Mouse (Mus musculus) embryonic facial prominence, embryonic 11.5 days (tissue): ENCODE measurements around the gene Plekhm3. TPM values are rescaled to one million over a fixed set of nuclear protein-coding genes. Genes with fewer than 3 reads are reported as not detected.

Experiments
- ATAC-seq: fragments of 200-750 bp; cut with Nextera tagmentation; replicated peaks from 2 replicates; pipeline ENCODE4 v1.8.0; 2017; ENCODE audit warnings: low read depth; ENCODE audit not compliant: insufficient number of reproducible peaks, low FRiP score, low TSS enrichment
- DNase-seq: peaks from one replicate; pipeline ENCODE4 v3.0.0-alpha.2; 2015; ENCODE audit warnings: low spot score
- H3K27ac ChIP-seq: fragments of 300-500 bp; sonication (generic); replicated peaks from 2 replicates; pipeline ENCODE4 v1.5.1; 2014; ENCODE audit warnings: mild to moderate bottlenecking, low read depth, low read length, control low read depth
- H3K27me3 ChIP-seq: fragments of 300-500 bp; sonication (generic); 2 replicates; pipeline ENCODE4 v1.6.1; 2014; ENCODE audit warnings: mild to moderate bottlenecking, low read length, moderate library complexity, mixed read lengths; ENCODE audit not compliant: control insufficient read depth, insufficient read depth
- H3K36me3 ChIP-seq: fragments of 300-500 bp; sonication (generic); replicated peaks from 2 replicates; pipeline ENCODE4 v1.6.1; 2014; ENCODE audit warnings: low read depth, mild to moderate bottlenecking, low read length, moderate library complexity, mixed read lengths; ENCODE audit not compliant: control insufficient read depth, insufficient read depth
- H3K4me1 ChIP-seq: fragments of 300-500 bp; sonication (generic); 2 replicates; pipeline ENCODE4 v1.6.1; 2014; ENCODE audit warnings: low read length, mixed read lengths; ENCODE audit not compliant: control insufficient read depth, insufficient read depth
- H3K4me2 ChIP-seq: fragments of 300-500 bp; sonication (generic); 2 replicates; pipeline ENCODE4 v1.6.1; 2014; ENCODE audit warnings: low read depth, mild to moderate bottlenecking, control low read depth, low read length, moderate library complexity
- H3K4me3 ChIP-seq: fragments of 300-500 bp; sonication (generic); 2 replicates; pipeline ENCODE4 v1.5.1; 2014; ENCODE audit warnings: low read depth, low read length, control low read depth
- H3K9ac ChIP-seq: fragments of 300-500 bp; sonication (generic); replicated peaks from 2 replicates; pipeline ENCODE4 v1.6.1; 2014; ENCODE audit warnings: mild to moderate bottlenecking, control low read depth, low read length
- H3K9me3 ChIP-seq: fragments of 300-500 bp; sonication (generic); replicated peaks from 2 replicates; pipeline ENCODE4 v1.6.1; 2016; ENCODE audit warnings: mild to moderate bottlenecking, low read length, inconsistent platforms, mixed read lengths; ENCODE audit not compliant: control insufficient read depth
- WGBS: fragments of 180-500 bp; shearing (Covaris S2); extraction: QIAGEN DNeasy Blood & Tissue Kit; methylation state at CpG from one replicate; pipeline ENCODE4 v1.1.7; 2014; 5-methylcytosine and 5-hydroxymethylcytosine counted together
- polyA plus RNA-seq: library from polyadenylated mRNA; unstranded; fragments of >200 nt; fragmentation: Nextera tagmentation; extraction: Ambion mirVana; gene quantifications from 2 replicates; pipeline ENCODE4 v1.2.1, GENCODE M21; 2014

The Plekhm3 gene
- polyA plus RNA-seq, 1 experiment from 2014 or later: 6.0 TPM

DNA sequence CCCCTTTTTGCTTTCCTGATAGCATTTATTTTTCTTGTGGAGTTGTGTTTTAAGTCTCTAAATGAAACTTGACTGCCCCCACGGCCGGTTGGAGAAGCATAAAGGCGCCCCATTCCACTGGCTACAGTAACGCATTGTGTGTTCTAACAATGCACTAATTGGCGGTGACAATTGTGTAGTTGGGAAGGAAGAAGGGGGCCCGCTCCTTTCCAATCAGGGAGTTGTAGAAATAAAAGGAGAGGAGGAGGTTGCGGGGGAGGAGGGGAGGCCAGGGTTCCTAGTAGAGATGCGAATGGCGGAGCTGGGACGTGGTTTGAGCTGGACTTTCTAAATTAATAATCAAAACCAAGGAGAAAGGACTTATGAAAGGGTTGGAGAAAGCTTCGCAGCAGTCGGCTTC lies 176.8 kb downstream of the Plekhm3 start:
- Histone ChIP-seq H3K27ac (no peak overlapping the region), H3K9ac (no peak overlapping the region), H3K4me3 (no peak overlapping the region), H3K9me3 (no peaks in the 10 kb centered on the region), H3K36me3 (no peaks in the 10 kb centered on the region), H3K27me3 (no peaks in the 10 kb centered on the region), H3K4me1 (no peaks in the 10 kb centered on the region), H3K4me2 (no peak overlapping the region)
- 49% methylated on average over 12 of the region's 12 CpGs for WGBS
- DNase-seq: peak; percentile 60
- peak; percentile 81; the same call in 1 of the 2 replicates for ATAC-seq

DNA sequence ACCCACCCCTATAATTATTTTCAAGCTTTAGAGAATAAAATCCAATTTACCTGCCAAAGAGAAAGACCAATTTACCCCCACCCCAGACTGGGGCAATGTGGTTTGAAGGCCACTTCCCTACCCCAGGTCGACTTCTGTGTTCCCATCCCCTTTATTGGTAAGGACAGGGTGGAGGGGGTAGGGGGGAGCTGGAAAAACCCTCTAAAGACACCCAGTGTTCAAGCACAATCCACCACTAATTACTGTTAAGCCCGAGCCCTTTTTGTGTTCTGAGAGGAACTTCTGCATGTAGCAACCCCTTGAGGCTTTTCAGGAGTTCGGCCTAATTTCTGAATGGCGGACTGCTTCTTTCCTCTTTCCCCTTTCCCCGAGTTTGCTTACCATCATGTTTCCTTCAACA lies 177.2 kb downstream of the Plekhm3 start:
- WGBS: 28% methylated on average over 5 of the region's 5 CpGs
- Histone ChIP-seq H3K27ac (no peak overlapping the region), H3K27me3 (no peaks in the 10 kb centered on the region), H3K9me3 (no peaks in the 10 kb centered on the region), H3K4me1 (no peaks in the 10 kb centered on the region), H3K9ac (no peak overlapping the region), H3K36me3 (no peaks in the 10 kb centered on the region), H3K4me2 (no peak overlapping the region), H3K4me3 (no peak overlapping the region)
- ATAC-seq (0 out of 2 replicates have a peak, but pooled peaks have one; percentile 50), DNase-seq (peak; percentile 51)

DNA sequence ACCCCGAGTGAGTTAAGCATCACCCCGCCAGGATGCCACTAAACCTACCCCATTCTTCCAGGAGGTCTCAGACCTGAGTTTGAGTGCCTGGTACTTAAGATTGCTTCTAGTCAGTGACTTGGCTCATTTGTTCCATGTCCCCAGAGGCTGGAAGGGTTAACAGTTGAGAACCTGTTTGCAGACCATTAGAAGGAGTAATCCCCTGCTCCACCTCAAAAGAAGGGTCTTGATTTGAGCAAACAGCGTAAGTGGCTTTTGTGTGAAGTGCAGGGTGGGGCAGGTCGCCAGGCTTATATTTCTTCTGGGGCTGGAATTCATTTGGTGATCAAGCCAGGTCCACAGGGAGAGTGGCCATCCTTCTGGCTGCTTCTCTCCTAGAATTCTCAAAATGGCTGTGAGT lies 183.3 kb downstream of the Plekhm3 start:
- 76% methylated on average over 4 of the region's 4 CpGs for WGBS
- no peak for ATAC-seq

DNA sequence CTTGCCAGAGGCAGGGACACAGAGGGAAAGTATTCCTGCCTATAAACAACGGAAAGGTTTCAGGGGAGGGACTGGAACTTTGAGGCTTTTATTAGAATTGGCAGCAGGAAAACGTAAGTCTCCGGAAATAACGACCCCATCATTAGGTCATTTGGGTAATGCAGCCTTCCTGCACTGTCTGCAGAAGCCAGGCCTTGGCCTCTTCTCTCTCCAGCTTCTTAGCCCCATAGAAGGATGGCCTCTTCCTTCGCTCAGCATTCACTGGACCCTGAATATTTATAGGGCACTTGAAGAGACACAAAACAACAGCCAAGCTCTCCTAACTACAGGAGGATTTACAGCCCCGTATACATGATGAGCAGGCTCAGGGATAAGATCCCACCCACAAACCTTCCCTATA lies 186.5 kb downstream of the Plekhm3 start:
- no peaks in the 10 kb centered on the region for H3K4me1 ChIP-seq
- 33% methylated on average over 6 of the region's 6 CpGs for WGBS
- H3K4me2 ChIP-seq: no peak overlapping the region
- ATAC-seq: no peak
- DNase-seq: no peak
- no peak overlapping the region for H3K27ac ChIP-seq
- no peak overlapping the region for H3K4me3 ChIP-seq
- no peaks in the 10 kb centered on the region for H3K36me3 ChIP-seq
- H3K9me3 ChIP-seq: no peaks in the 10 kb centered on the region
- H3K27me3 ChIP-seq: no peaks in the 10 kb centered on the region
- no peak overlapping the region for H3K9ac ChIP-seq

More for the DNA sequence above, 183.3 kb downstream of the Plekhm3 start:
- Histone ChIP-seq H3K4me3 (no peak overlapping the region), H3K9me3 (no peaks in the 10 kb centered on the region), H3K4me2 (no peak overlapping the region), H3K36me3 (no peaks in the 10 kb centered on the region), H3K27ac (no peak overlapping the region), H3K4me1 (no peaks in the 10 kb centered on the region), H3K27me3 (no peaks in the 10 kb centered on the region), H3K9ac (no peak overlapping the region)
- DNase-seq: no peak

DNA sequence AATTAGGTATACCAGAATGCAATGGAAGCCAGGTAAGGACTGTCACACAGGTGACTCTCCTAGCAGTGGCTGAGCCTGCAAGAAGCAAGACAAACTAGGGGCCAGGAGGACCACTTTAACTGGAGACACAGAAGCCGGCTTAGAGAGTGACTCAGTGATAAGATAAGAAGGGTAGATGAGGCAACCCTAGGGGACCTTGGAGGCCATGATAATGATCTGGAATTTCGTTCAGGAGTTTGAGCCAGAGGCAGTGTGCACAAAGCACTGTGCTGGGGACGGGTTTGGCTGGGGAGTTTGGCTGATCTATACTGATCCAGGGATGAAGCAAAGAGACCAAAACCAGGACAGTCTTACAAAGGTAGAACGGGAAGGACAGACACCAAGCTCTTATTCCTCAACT lies 195.0 kb downstream of the Plekhm3 start:
- no peaks in the 10 kb centered on the region for H3K4me1 ChIP-seq
- WGBS: 72% methylated on average over 4 of the region's 4 CpGs
- DNase-seq (no peak), ATAC-seq (no peak)
- no peak overlapping the region for H3K9ac ChIP-seq
- H3K4me3 ChIP-seq: no peak overlapping the region
- no peaks in the 10 kb centered on the region for H3K36me3 ChIP-seq
- no peak overlapping the region for H3K4me2 ChIP-seq
- H3K9me3 ChIP-seq: no peaks in the 10 kb centered on the region
- H3K27me3 ChIP-seq: no peaks in the 10 kb centered on the region
- H3K27ac ChIP-seq: no peak overlapping the region

DNA sequence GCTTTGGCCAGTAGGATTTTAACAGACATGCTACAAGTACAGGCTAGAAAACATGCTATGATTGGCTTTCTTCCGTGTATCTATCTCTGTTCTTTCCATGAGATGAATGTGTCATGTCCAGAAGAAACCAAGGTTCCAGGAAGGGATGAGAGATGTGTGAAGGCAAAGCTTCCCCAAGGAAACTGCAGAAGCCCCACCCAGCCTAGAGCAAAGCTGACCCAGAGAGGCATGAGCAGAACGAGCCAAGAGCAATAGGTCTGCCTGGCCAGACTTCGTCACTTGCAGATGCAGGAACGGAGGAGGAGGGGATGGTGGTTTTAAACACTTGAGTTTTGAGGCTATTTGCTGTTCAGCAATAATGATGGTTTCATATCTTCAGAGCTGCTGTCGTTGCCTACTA lies 198.9 kb downstream of the Plekhm3 start:
- H3K27ac ChIP-seq: no peak overlapping the region
- WGBS: 86% methylated on average over 5 of the region's 5 CpGs
- H3K27me3 ChIP-seq: no peaks in the 10 kb centered on the region
- H3K4me3 ChIP-seq: no peak overlapping the region
- H3K36me3 ChIP-seq: no peaks in the 10 kb centered on the region
- DNase-seq (no peak), ATAC-seq (no peak)
- H3K4me1 ChIP-seq: no peaks in the 10 kb centered on the region
- no peak overlapping the region for H3K9ac ChIP-seq
- no peak overlapping the region for H3K4me2 ChIP-seq
- no peaks in the 10 kb centered on the region for H3K9me3 ChIP-seq

DNA sequence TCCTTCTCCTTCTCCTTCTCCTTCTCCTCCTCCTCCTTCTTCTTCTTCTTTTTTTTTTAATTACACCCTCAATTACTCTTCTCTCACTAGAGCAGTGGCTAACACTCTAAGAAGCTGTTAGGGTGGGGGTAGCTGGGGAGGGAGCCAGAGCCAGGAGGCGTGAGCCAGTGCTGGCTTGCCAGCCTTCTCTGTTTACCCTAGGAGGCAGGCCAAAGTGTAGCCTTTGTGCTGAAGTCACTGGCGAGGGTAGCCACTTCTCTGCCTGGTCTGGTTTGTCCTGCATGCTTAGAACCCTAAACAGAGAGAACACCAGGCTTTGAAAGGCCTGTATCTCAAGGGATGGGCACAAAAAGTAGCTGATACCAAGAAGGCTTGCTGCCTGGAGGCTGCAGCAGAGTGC lies 199.4 kb downstream of the Plekhm3 start:
- Histone ChIP-seq H3K4me2 (no peak overlapping the region), H3K4me1 (no peaks in the 10 kb centered on the region), H3K4me3 (no peak overlapping the region), H3K27me3 (no peaks in the 10 kb centered on the region), H3K9ac (no peak overlapping the region), H3K36me3 (no peaks in the 10 kb centered on the region), H3K9me3 (no peaks in the 10 kb centered on the region), H3K27ac (no peak overlapping the region)
- ATAC-seq (no peak), DNase-seq (no peak)
- 30% methylated on average over 2 of the region's 2 CpGs for WGBS

DNA sequence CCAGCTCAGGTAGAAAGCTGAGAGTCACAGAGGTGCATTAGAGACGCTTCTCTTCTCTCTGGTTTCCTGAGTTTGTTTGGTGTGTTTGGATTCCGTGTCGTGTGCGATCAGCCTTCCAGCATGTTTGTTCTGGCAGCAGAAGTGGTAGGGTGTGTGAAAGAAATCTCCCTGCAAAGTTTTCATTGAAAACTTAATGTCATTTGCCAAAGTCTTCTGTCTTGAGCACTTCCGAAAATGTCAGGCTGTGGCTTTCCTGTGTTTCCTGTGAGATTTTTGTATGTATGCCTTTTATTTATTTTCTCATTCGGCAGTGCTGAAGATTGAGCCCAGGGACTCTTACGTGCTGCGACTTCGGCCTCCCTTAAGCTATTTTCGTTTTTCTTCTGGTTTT lies 200.0 kb downstream of the Plekhm3 start:
- 62% methylated on average over 10 of the region's 10 CpGs for WGBS
- no peak overlapping the region for H3K27ac ChIP-seq
- H3K4me2 ChIP-seq: no peak overlapping the region
- no peaks in the 10 kb centered on the region for H3K36me3 ChIP-seq
- ATAC-seq: no peak
- no peaks in the 10 kb centered on the region for H3K27me3 ChIP-seq
- H3K9ac ChIP-seq: no peak overlapping the region
- no peak overlapping the region for H3K4me3 ChIP-seq
- DNase-seq: no peak
- no peaks in the 10 kb centered on the region for H3K9me3 ChIP-seq
- H3K4me1 ChIP-seq: no peaks in the 10 kb centered on the region
